Mouse (Mus musculus): ENCODE results near the gene Eif2ak1.
A peak's percentile ranks its signal among the peaks of the same experiment; 100 is the strongest.
"Not testable (repeated sequence)": the region's sequence is repeated elsewhere in the genome, so short reads cannot be mapped to it uniquely, and the experiment has no call there.

Eif2ak1 gene

DNA sequence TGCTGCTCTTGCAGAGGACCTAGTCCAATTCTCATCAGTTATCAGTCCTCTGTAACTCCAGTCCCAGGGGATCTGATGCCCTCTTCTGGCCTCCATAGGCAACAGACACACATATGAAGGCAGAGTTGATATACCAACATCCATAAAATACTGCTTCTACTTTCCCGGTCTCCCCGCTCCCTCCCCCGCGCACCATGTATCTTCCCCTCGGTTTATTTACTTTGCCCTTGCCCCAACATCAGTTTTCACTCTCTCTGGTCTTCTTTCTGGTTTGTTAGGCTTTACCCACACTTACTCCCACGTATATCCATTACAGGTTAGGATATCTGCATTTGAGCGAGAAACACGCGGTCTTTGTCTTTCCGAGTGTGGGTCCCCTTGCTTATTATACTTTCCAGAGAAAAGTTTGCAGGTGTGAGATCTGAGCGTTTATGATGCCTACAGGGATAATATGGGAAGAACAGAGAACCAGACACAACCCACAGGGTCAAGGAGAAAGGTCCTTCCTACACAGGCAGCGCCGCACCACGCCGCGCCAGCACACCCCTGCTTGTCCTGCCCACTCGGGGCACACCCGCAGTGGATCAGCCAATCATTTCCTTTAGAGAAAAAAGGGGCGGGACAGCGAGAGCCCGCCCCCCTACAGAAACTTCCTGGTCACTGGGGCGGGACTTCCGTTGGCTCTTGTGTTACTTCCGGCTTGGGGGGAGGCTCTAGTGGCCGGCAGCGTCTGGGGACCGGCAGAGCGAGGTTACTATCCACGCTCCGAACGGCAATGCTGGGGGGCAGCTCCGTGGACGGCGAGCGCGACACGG lies at the start of gene Eif2ak1:
Eif2ak1 (plus strand) TSS at position 673 of the 815 bp plus-strand sequence.
- peak; percentile 88 for DNase-seq (ENCODE audit: low spot score)

- DNase-seq (ENCODE audit: low spot score): no peak
These were observed 35.6 kb upstream of the Eif2ak1 start for GRCm38 (mm10) chr5:143781951-143782350.

DNA sequence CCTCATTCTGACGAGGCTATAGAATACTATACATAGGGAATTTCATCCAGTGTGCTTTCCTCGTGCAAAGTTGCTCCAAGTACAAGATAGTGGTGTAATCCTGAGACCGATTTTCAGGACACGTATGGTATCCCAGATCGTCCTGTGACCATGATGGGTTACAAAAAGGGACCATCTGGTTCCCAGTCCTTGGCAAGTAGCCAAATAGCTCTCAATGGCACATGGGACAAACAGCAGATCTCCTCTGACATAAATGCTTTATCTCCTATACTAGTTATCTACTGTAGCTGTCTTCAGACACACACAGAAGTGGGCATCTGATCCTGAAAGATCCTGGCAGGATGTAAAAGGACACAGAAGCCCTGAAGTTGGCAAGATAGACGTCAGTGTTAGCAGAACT lies 32.2 kb upstream of the Eif2ak1 start:
- no peak for DNase-seq (ENCODE audit: low spot score)

DNA sequence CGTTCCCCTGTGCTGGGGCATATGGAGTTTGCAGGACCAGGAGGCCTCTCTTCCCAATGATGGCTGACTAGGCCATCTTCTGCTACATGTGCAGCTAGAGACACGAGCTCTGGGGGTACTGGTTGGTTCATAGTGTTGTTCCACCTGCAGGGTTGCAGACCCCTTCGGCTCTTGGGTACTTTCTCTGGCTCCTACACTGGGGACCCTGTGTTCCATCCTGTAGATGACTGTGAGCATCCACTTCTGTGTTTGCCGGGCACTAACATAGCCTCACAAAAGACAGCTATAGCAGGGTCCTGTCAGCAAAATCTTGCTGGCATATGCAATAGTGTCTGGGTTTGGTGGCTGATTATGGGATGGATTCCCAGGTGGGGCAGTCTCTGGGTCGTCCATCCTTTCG lies 16.4 kb upstream of the Eif2ak1 start:
- not testable (repeated sequence) for DNase-seq (ENCODE audit: low spot score)

DNA sequence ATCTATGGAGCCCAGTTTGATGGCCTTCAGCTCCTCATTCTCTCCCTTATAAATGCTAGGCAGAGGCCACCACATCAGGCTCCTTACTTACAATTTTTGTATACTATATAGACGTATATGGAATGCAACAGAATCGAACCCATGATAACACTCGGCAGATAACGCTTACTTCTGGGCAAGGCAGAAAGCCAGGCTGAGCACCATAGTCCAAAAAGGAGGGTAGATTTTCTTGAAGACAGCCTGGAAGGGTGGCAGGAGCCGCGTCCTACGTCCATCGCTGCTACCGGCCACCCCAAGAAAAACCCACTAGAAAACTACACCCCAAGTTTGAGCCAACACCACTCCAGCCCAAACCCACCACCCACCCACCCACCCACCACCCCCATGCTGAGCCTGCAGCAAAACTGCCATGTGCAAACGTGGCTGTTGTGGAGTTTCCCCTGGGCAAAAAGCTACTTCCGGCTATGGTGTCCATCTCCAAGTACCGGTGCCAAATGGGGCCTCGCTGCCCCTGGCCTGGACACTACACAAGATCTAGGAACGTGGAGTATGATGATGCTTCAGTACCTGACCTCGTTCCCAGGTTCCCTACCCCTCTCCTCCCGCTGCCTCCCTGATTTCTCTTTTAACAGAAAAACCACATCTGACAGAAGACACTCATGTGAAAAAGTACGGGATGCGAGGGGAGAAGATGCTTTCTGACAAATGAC lies 13.4 kb upstream of the Eif2ak1 start:
- DNase-seq (ENCODE audit: low spot score): no peak

- no peak for DNase-seq (ENCODE audit: low spot score)
These were observed 10.3 kb upstream of the Eif2ak1 start for GRCm38 (mm10) chr5:143807268-143807667.

DNA sequence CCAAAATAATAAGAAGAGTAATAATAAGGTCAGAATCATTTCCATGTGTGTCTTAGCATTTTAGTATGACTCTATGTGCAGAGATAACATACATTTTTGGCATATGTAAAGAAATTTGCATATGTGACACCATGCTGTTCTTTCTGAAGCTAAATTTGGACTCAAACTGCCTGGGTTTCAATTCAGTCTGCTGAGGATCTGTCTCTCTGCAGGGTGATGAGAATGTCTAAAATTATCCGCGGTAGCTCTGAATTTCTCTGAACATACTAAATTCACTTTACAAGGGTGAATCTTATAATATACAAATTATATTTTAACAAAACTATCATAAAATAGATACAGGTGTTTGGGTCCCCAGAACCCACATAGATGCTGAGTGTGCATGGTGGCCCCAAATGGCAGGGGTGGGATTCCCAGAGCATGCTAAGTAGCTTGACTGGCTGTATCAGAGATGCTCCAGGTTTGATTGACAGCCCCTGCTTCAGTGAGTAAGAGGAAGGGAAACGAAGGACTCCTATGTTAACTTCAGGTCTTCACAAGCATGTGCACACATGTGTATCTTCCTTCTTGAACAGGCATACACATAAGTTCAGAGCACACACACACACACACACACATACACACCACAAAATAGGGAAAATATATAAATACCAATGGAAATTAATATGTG lies 8.0 kb upstream of the Eif2ak1 start:
- no peak for DNase-seq (ENCODE audit: low spot score)

GRCm38 (mm10) chr5:143811653-143812052 lies 5.9 kb upstream of the Eif2ak1 start:
- no peak for DNase-seq (ENCODE audit: low spot score)

- no peak for DNase-seq (ENCODE audit: low spot score)
These were observed 3.0 kb upstream of the Eif2ak1 start for GRCm38 (mm10) chr5:143814626-143815025.

GRCm38 (mm10) chr5:143817931-143818311 lies 333 bp downstream of the Eif2ak1 start:
- no peak for DNase-seq (ENCODE audit: low spot score)

GRCm38 (mm10) chr5:143818461-143818860 lies 873 bp downstream of the Eif2ak1 start:
- DNase-seq (ENCODE audit: low spot score): no peak

DNA sequence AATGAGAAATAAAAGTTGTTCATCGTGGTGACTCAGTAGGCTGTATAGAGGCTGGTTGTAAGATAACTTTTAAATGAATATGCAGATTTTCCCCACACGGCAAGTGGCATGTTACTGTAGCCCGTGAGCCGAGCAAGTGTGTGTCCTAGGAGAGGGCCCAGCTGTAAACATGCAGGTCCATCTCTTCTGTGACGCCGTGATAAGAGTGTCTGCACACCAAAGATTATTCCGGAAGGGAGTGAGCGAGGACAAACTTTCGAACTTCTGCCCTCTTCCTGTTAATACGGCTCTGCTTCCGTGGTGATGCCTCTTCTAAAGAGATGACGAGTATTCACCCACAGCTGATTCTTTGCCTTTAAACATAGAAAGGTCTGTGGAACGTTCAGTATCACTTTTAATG lies 1.4 kb downstream of the Eif2ak1 start:
- DNase-seq (ENCODE audit: low spot score): no peak

DNA sequence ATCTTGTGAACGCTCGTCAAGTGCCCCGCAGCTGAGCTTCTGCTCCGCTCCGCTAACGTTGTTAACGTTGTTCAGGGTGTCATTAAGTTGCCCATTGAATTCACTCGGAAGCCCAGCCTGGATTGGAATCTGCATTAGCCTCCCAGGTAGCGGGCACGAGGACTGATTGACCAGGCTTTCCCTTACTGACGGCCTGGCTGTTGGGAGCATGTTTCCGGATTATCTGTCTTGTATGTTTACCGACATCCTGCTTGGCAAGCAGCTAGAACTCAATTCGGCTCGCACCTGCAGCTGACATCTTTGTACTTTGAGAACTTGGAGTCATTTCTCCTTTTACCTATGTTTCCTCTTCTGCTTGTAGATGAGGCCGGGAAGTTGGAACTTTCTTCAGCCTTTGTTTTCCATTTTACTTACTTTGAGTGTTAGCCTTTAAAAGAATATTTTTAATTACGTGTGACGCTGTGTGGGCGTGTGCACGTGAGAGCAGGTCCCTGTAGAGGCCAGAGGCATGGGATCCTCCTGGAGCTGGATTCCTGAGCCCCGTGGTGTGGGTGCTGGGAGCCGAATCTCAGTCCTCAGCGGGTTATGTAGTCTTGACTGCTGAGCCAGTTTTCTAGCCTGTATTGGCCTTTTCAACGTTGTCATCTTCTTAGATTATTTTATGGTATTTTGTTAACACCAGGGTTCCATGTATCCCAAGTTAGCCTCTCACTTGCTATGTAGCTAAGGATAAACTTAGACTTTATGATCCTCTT lies 2.5 kb downstream of the Eif2ak1 start:
- DNase-seq (ENCODE audit: low spot score): no peak

DNA sequence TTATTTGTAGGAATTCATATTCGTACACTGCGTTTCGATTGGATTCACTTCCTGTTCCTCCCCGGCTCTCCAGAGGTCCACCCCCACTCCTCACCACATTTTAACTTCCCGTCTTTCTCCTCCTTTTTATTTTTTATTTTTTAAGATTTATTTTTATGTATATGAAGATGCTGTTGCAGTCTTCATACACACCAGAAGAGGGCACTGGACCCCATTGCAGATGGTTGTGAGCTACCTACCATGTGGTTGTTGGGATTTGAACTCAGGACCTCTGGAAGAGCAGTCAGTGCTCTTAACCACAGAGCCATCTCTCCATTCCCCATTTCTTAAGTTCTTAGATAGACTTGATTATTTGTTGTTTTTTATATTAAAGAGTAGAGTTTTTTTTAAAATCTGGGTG lies 3.2 kb downstream of the Eif2ak1 start:
- DNase-seq (ENCODE audit: low spot score): no peak

- DNase-seq (ENCODE audit: low spot score): no peak
These were observed 54.1 kb downstream of the Eif2ak1 start for GRCm38 (mm10) chr5:143871547-143872169.

DNA sequence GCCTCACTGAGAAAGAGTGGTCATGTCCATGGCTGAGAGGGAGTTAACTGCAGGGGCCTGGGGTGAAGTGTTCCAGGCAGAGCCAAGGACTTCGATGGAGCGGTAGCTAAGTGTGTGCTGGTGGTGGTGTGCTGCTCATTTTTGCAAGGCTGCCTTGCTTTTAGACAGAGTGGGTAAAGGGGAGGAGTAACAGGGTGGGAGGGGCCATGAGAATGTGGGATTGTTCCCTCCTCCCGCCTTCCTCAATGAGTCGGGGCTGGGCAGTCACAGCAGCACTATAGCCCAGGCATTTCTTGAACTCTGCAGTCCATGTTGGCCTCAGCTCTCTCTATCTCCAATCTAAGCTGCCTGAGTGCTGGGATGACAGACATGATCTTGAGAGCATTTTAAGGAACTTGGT lies 57.0 kb downstream of the Eif2ak1 start:
- DNase-seq (ENCODE audit: low spot score): no peak

DNA sequence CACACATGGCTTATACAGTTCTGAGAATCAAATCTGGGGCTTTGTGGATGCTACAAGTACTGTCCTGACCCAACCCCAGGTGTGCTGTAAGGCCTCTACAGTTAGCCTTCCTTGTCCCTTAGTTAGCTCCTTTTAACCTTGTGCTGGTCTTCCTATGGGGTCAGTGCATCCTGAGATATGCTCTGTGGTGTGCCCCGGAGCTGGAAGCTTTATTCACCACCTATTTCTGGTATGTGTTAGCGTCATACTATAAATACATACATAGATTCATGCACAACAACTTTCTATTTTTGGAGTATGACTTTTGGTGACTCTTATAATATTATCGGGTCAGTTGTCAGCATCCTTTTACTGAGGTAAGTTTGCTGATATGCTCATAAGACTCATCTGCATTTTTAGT lies 67.7 kb downstream of the Eif2ak1 start:
- DNase-seq (ENCODE audit: low spot score): no peak

DNA sequence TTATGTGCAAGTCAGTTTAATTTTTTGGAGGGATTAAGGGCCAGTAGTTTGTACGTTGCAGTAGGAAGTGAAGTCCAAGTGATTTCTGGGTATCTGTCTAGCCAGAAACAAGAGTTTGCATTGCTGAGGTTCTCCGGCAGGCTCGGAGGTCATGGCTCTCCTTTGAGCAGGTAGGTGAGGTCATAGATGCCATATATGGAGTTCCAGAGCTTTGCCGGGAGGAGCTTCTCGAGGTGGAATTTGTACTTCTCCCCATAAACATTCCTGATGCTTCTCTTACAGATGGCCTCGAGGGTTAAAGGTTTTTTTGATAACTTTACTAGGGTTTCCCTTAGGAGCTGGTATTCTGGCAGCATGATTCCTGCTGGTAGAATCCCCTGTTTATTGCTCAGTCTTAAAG lies 73.2 kb downstream of the Eif2ak1 start:
- DNase-seq (ENCODE audit: low spot score): no peak

DNA sequence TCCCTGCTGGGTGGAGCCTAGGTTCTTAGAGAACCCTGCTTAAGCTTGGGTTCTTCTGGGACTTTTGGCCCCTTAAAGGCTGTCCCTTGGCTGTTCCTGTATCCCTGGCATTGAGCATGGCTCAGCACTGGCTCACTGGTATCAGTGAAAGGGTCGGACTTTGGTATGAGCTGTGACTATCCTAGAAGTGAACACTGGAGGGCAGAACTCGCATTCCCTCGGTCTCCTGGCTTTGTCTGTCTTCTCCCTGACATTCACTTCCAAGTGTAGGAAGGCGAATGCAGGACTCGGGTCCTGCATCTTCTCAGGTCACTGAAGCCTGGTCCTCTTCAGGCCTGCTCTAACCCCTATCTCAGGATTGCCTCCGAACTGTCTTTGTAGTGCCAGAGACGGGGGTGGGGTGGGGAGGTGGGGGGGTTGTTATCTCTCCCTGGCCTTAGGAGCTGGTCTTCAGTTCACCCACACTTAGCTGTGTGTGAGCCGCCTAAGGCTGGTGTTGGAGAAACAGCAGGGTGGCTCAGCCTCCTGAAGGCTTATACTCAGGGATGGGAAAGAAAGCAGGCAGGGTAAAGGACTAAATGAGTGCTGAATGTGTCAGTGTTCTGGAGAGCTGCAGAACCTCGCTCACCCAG lies 74.8 kb downstream of the Eif2ak1 start:
- DNase-seq (ENCODE audit: low spot score): no peak

DNA sequence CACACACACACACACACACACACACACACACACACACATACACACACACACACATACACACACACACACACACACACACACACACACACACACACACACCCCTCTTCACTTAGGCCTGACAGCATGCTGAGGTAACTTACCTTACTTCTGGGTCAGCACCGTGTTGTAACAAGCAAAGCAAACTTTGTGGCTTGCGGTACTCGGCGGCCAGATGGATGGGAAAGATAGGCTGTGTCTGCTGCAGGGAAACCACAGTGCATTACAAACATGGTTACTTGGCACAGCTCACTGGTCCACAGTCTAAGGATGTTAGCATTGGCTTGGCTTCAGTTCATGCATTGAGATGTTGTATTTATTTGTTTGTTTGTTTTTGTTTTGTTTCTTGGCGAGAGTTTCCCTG lies 75.8 kb downstream of the Eif2ak1 start:
- no peak for DNase-seq (ENCODE audit: low spot score)

- DNase-seq (ENCODE audit: low spot score): no peak
These were observed 80.2 kb downstream of the Eif2ak1 start, which contains the start of gene Ankrd61 for GRCm38 (mm10) chr5:143897635-143898330. Ankrd61 (minus strand) TSS chr5:143897685.
